Mouse (Mus musculus) lung, adult 2 months (tissue): ENCODE results near the gene Mrpl3.

ENCODE experiments used
- CTCF ChIP-seq: fragments of 200-500 bp; IDR thresholded peaks from 2 replicates; pipeline ENCODE4 v1.5.1; 2011; ENCODE audit warnings: mild to moderate bottlenecking, low read length, control low read depth; ENCODE audit not compliant: insufficient read depth
- POLR2A ChIP-seq: fragments of 200-500 bp; IDR thresholded peaks from 2 replicates; pipeline ENCODE4 v1.6.1; 2011; ENCODE audit warnings: low read depth, mild to moderate bottlenecking, control low read depth, low read length, borderline replicate concordance; ENCODE audit errors: extremely low read depth

GRCm38 (mm10) chr9:105053812-105054211 lies 773 bp downstream of the Mrpl3 start:
- no peak for TF ChIP-seq CTCF
- TF ChIP-seq POLR2A: no peak
